Mouse (Mus musculus): Measurements from ENCODE around the gene Ap3b1. TPM values are rescaled to one million over a fixed set of nuclear protein-coding genes. Genes with fewer than 3 reads are reported as not detected.

The Ap3b1 gene
- polyA plus RNA-seq, 1 experiment from 2014 or later, result 51.4 TPM

GRCm38 (mm10) chr13:94546246-94546645 is 187.5 kb downstream of the Ap3b1 start:
- Histone ChIP-seq H3K4me2 (replicated peaks) (no peak overlapping the region), H3K27me3 (no peaks in the 10 kb centered on the region), H3K9me3 (no peaks in the 10 kb centered on the region), H3K4me1 (peaks cover 3% of the 10 kb centered on the region; the same call in 1 of the 2 replicates), H3K9ac (no peak overlapping the region), H3K27ac (no peak overlapping the region), H3K36me3 (peaks cover 14% of the 10 kb centered on the region; the same call in 1 of the 2 replicates), H3K4me3 (no peak overlapping the region)
- no peak for ATAC-seq (ENCODE audit: insufficient number of reproducible peaks, insufficient read depth, low FRiP score, low TSS enrichment)
- WGBS, result 64% methylated on average over 11 of the region's 11 CpGs

- ATAC-seq (ENCODE audit: insufficient number of reproducible peaks, insufficient read depth, low FRiP score, low TSS enrichment), result no peak
- H3K4me1 ChIP-seq, result peaks cover 3% of the 10 kb centered on the region; the same call in 1 of the 2 replicates
- H3K27me3 ChIP-seq, result no peaks in the 10 kb centered on the region
- H3K9ac ChIP-seq, result no peak overlapping the region
- H3K27ac ChIP-seq, result no peak overlapping the region
- H3K4me3 ChIP-seq, result no peak overlapping the region
- no peak overlapping the region for H3K4me2 ChIP-seq (replicated peaks)
- H3K9me3 ChIP-seq, result no peaks in the 10 kb centered on the region
- H3K36me3 ChIP-seq, result peaks cover 8% of the 10 kb centered on the region; the same call in 1 of the 2 replicates
- 68% methylated on average over 3 of the region's 3 CpGs for WGBS
Observed at GRCm38 (mm10) chr13:94549580-94549979, 190.8 kb downstream of the Ap3b1 start.

DNA sequence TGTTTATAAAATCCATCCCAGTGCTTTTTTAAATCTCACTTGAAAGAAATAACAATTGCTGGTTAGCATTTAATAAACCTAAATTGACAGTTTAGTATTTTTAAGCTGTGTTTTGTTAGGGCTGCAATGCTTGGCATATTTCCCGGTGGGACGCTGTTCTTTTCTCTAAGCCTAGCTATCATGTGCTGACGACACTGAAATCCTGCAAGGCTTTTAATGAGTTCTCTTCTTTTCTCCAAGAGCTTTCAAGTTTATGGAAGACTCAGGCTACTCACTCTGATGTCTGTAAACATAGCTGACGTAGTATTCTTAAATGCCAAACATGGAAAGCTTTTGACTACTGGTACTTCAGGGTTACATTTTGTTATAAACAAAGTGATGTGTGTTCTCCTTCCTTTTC is 191.3 kb downstream of the Ap3b1 start:
- H3K9me3 ChIP-seq, result no peaks in the 10 kb centered on the region
- H3K36me3 ChIP-seq, result peaks cover 8% of the 10 kb centered on the region; the same call in 1 of the 2 replicates
- H3K4me3 ChIP-seq, result no peak overlapping the region
- ATAC-seq (ENCODE audit: insufficient number of reproducible peaks, insufficient read depth, low FRiP score, low TSS enrichment), result no peak
- no peak overlapping the region for H3K4me2 ChIP-seq (replicated peaks)
- no peak overlapping the region for H3K9ac ChIP-seq
- H3K4me1 ChIP-seq, result peaks cover 3% of the 10 kb centered on the region; the same call in 1 of the 2 replicates
- H3K27me3 ChIP-seq, result no peaks in the 10 kb centered on the region
- no peak overlapping the region for H3K27ac ChIP-seq
- 64% methylated on average over 4 of the region's 4 CpGs for WGBS

- Histone ChIP-seq H3K4me1 (peaks cover 11% of the 10 kb centered on the region), H3K4me3 (no peak overlapping the region), H3K36me3 (no peaks in the 10 kb centered on the region), H3K9ac (no peak overlapping the region), H3K27me3 (no peaks in the 10 kb centered on the region), H3K27ac (no peak overlapping the region), H3K4me2 (replicated peaks) (no peak overlapping the region), H3K9me3 (no peaks in the 10 kb centered on the region)
- ATAC-seq (ENCODE audit: insufficient number of reproducible peaks, insufficient read depth, low FRiP score, low TSS enrichment), result no peak
- WGBS, result 2% methylated on average over 3 of the region's 3 CpGs
Observed at GRCm38 (mm10) chr13:94560011-94560410, 201.3 kb downstream of the Ap3b1 start.

DNA sequence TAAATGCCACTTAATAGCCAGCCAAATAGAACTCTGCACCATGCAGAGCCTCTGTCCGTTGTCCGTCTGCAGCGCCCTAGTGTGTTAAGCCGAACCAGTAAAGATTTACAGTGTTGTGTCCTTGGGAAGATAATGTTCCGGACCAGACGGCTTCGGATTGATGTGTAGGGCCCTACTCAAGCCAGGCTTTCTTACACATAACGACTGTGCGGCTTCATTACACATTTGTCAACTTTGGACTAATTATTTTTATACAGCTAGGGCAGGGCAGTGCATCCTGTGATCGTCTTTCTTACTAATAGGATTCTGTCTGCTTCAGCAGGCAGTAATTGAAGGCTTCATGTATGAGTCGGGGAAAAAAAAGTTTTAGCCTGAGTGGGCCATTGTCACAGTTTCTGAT is 202.1 kb downstream of the Ap3b1 start:
- peaks cover 11% of the 10 kb centered on the region for H3K4me1 ChIP-seq
- no peaks in the 10 kb centered on the region for H3K27me3 ChIP-seq
- WGBS, result 65% methylated on average over 11 of the region's 11 CpGs

DNA sequence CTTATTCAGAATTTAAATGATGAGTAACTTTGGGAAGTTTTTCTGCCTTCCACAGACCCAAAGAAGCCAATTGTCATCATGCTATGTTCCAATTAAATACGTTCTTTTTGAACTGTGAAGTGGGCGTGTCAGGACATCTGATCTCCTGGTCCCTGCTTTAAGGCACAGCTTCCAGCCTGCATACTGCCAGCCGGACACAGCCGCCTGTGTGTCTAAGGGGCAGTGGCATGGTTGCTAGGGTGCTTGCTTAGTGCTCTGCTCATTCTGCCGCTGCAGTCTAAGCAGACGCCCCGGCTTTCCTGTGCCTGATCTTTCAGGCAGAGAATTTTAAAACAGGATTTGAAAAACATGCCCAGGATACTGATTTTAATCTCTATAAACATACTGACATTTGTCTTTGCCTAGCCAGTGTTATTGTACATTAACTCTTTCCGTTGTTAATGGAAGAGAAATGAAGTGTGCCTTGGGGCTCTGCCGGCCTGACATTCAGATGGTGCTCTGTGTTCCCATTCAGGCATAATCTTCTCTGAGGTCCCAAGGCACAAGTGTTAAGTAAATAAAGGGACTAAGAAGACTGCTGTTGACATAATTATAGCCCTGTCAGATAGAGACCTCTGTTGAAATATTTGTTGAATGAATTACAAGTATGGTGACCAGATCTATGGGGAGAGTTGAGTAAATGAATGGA is 204.0 kb downstream of the Ap3b1 start:
- peaks cover 11% of the 10 kb centered on the region for H3K4me1 ChIP-seq
- H3K4me2 ChIP-seq (replicated peaks), result no peak overlapping the region
- no peak overlapping the region for H3K9ac ChIP-seq
- WGBS, result 14% methylated on average over 9 of the region's 9 CpGs
- H3K9me3 ChIP-seq, result no peaks in the 10 kb centered on the region
- no peak for ATAC-seq (ENCODE audit: insufficient number of reproducible peaks, insufficient read depth, low FRiP score, low TSS enrichment)
- H3K36me3 ChIP-seq, result peaks cover 3% of the 10 kb centered on the region; the same call in 1 of the 2 replicates
- H3K27me3 ChIP-seq, result no peaks in the 10 kb centered on the region
- no peak overlapping the region for H3K27ac ChIP-seq
- H3K4me3 ChIP-seq, result no peak overlapping the region

More for the DNA sequence above, 202.1 kb downstream of the Ap3b1 start:
- Histone ChIP-seq H3K4me3 (no peak overlapping the region), H3K4me2 (replicated peaks) (no peak overlapping the region), H3K36me3 (peaks cover 3% of the 10 kb centered on the region; the same call in 1 of the 2 replicates), H3K9me3 (no peaks in the 10 kb centered on the region), H3K27ac (no peak overlapping the region), H3K9ac (no peak overlapping the region)
- no peak for ATAC-seq (ENCODE audit: insufficient number of reproducible peaks, insufficient read depth, low FRiP score, low TSS enrichment)

DNA sequence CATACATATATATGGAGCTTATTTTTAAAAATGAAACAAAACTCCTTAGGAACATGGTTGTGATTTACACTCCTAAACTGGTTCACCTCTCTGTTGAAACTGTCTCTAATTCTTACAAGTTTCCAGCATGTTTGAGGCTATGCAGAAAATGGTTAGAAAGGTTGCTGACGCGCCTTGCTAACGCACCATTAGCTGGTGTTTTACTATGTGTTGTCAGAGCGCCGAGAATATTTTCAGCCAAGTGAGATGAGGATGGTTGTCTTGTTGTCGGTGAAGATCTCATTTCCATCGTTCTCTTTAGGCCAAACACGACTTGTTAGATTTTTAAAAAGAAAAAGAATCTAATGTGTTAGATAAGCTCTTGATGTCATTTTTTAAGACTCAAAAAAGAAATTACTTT is 205.1 kb downstream of the Ap3b1 start:
- ATAC-seq (ENCODE audit: insufficient number of reproducible peaks, insufficient read depth, low FRiP score, low TSS enrichment), result no peak
- Histone ChIP-seq H3K27me3 (no peaks in the 10 kb centered on the region), H3K9me3 (no peaks in the 10 kb centered on the region), H3K4me3 (no peak overlapping the region), H3K27ac (no peak overlapping the region), H3K4me1 (peaks cover 11% of the 10 kb centered on the region), H3K4me2 (replicated peaks) (no peak overlapping the region), H3K9ac (no peak overlapping the region), H3K36me3 (peaks cover 3% of the 10 kb centered on the region; the same call in 1 of the 2 replicates)
- WGBS, result 76% methylated on average over 8 of the region's 8 CpGs

DNA sequence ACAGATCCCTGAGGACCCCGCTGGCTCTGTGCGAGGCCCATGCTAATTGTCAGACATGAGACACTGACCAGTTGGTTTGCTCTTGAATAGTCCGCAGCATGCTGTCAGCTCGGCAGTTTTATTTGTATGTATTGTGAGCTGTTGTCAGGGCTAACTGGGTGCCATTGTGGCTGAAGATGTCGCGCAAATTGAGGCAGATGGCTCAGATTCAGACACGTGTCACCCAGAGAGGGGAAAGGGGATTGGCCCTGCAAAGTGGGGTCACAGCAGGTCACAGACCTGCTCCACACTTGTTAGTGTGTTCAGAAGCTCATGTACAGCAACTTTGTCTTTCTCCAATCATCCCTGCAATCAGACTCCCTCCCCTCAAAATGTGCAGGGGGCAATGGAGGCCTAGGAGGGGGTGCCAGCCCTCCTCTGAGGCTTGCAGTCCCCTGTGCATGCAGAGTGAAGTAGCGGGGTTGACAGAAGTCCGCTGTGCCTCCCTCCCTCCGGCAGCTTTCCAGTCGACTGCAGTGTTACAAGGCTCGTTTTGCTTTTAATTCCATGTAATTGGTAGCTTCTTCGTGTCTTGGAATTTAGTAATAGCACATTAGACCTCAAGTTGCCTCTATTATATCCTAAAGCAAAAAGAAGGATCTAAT is 205.7 kb downstream of the Ap3b1 start:
- H3K27ac ChIP-seq, result no peak overlapping the region
- H3K4me3 ChIP-seq, result no peak overlapping the region
- no peak overlapping the region for H3K4me2 ChIP-seq (replicated peaks)
- 36% methylated on average over 13 of the region's 13 CpGs for WGBS
- H3K27me3 ChIP-seq, result no peaks in the 10 kb centered on the region
- no peak for ATAC-seq (ENCODE audit: insufficient number of reproducible peaks, insufficient read depth, low FRiP score, low TSS enrichment)
- peaks cover 3% of the 10 kb centered on the region; the same call in 1 of the 2 replicates for H3K36me3 ChIP-seq
- no peaks in the 10 kb centered on the region for H3K9me3 ChIP-seq
- H3K4me1 ChIP-seq, result peaks cover 11% of the 10 kb centered on the region
- H3K9ac ChIP-seq, result no peak overlapping the region

GRCm38 (mm10) chr13:94565176-94565575 is 206.4 kb downstream of the Ap3b1 start:
- no peak overlapping the region for H3K4me3 ChIP-seq
- WGBS, result 82% methylated on average over 14 of the region's 14 CpGs
- no peak overlapping the region for H3K27ac ChIP-seq
- H3K9ac ChIP-seq, result no peak overlapping the region
- peaks cover 11% of the 10 kb centered on the region for H3K4me1 ChIP-seq
- H3K36me3 ChIP-seq, result peaks cover 3% of the 10 kb centered on the region; the same call in 1 of the 2 replicates
- H3K9me3 ChIP-seq, result no peaks in the 10 kb centered on the region
- H3K4me2 ChIP-seq (replicated peaks), result no peak overlapping the region
- no peaks in the 10 kb centered on the region for H3K27me3 ChIP-seq
- ATAC-seq (ENCODE audit: insufficient number of reproducible peaks, insufficient read depth, low FRiP score, low TSS enrichment), result no peak

- no peak overlapping the region for H3K4me3 ChIP-seq
- ATAC-seq (ENCODE audit: insufficient number of reproducible peaks, insufficient read depth, low FRiP score, low TSS enrichment), result no peak
- H3K27me3 ChIP-seq, result no peaks in the 10 kb centered on the region
- H3K9me3 ChIP-seq, result no peaks in the 10 kb centered on the region
- H3K9ac ChIP-seq, result no peak overlapping the region
- no peak overlapping the region for H3K4me2 ChIP-seq (replicated peaks)
- no peak overlapping the region for H3K27ac ChIP-seq
- H3K4me1 ChIP-seq, result peaks cover 11% of the 10 kb centered on the region
- 71% methylated on average over 9 of the region's 9 CpGs for WGBS
- peaks cover 3% of the 10 kb centered on the region; the same call in 1 of the 2 replicates for H3K36me3 ChIP-seq
Observed at GRCm38 (mm10) chr13:94565616-94566015, 206.9 kb downstream of the Ap3b1 start.

DNA sequence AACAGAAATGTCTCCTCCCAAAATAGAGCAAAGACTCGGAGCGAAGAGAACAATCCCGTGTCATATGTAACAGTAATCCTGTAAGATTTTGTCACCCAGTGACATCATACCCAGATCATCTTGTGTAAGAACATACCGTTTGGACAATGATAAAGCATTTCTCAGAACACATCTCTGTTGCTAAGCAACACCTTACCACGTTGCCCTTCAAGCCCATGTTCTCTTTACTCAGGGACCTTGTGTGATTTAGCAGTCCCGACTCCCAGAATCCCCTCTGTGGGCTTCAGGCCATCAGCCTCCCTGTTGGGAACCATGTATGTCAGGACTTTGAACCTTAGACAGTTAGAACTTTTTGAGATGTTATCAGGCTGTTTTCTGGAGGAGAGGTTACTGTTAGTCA is 209.0 kb downstream of the Ap3b1 start:
- no peak for ATAC-seq (ENCODE audit: insufficient number of reproducible peaks, insufficient read depth, low FRiP score, low TSS enrichment)
- Histone ChIP-seq H3K27me3 (no peaks in the 10 kb centered on the region), H3K4me2 (replicated peaks) (no peak overlapping the region), H3K36me3 (peaks cover 3% of the 10 kb centered on the region; the same call in 1 of the 2 replicates), H3K9me3 (no peaks in the 10 kb centered on the region), H3K4me3 (no peak overlapping the region), H3K27ac (no peak overlapping the region), H3K9ac (no peak overlapping the region), H3K4me1 (peaks cover 9% of the 10 kb centered on the region)
- WGBS, result 85% methylated on average over 6 of the region's 6 CpGs

DNA sequence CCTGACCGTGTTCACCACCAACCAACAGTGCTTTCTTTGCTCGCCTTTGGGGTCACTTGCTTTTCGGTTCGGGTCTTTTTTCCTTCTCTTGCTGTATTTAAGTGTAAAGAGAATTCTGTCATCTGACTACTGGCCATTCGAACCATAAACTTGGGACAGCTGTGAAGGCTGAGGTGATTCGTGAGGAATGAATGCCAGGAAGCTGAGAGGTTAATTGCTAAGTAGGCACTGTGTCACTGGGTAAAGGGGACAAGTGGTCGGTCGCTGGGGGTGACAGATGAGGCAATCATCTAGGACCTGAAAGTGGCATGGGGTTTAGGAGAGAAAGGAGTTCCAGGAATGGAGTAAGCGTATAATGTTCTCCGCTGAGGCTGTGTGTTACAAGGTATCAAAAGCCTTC is 212.2 kb downstream of the Ap3b1 start:
- H3K36me3 ChIP-seq, result no peaks in the 10 kb centered on the region
- no peak overlapping the region for H3K4me3 ChIP-seq
- H3K27ac ChIP-seq, result no peak overlapping the region
- H3K27me3 ChIP-seq, result peaks cover 16% of the 10 kb centered on the region
- no peak overlapping the region for H3K9ac ChIP-seq
- no peaks in the 10 kb centered on the region for H3K9me3 ChIP-seq
- 80% methylated on average over 10 of the region's 10 CpGs for WGBS
- H3K4me2 ChIP-seq (replicated peaks), result no peak overlapping the region
- ATAC-seq (ENCODE audit: insufficient number of reproducible peaks, insufficient read depth, low FRiP score, low TSS enrichment), result no peak
- H3K4me1 ChIP-seq, result 0 out of 2 replicates have a peak, but pooled peaks cover 3% of the 10 kb centered on the region
